Mouse (Mus musculus): Measurements from ENCODE around the gene Rec8.

DNA sequence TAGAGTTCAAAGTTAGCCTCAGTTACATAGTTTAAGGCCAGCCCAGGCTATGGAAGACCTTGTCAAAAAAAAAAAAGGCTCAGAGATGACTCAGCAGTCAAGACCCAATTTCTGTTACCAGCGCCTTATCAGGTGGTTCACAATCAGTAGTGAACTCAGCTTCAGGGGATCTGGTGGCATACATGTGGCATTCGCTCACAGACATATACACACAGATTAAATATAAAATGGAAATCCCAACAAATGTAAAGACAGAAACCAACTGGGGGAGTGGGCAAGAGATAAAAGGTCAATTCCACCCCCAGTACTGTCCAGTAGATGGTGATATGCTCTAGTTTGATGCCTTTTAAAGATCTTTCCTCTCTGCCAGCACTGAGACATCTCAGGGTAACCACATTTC, 31.7 kb upstream of the Rec8 start:
- TF ChIP-seq CTCF (IDR thresholded peaks at IDR 0.05; ENCODE audit: extremely low read depth, insufficient read depth, low read length): no peak
- no peak for TF ChIP-seq POLR2A (IDR thresholded peaks at IDR 0.05; ENCODE audit: extremely low read depth, insufficient read depth, low read length)

Data from cortical plate, adult 2 months (tissue).